Mouse (Mus musculus): Measurements from ENCODE around the gene Prkd1.
A peak's percentile ranks its signal among the peaks of the same experiment; 100 is the strongest.
"Not testable (repeated sequence)": the region's sequence is repeated elsewhere in the genome, so short reads cannot be mapped to it uniquely, and the experiment has no call there.

Gene Prkd1

GRCm38 (mm10) chr12:50648671-50649541, at the start of gene Prkd1:
Prkd1 (minus strand) TSS chr12:50649098.
- DNase-seq, result peak; percentile 62

GRCm38 (mm10) chr12:50697492-50697891, 48.6 kb upstream of the Prkd1 start:
- peak; percentile 54 for DNase-seq

GRCm38 (mm10) chr12:50648176-50648670, 675 bp downstream of the Prkd1 start:
- DNase-seq, result no peak

DNA sequence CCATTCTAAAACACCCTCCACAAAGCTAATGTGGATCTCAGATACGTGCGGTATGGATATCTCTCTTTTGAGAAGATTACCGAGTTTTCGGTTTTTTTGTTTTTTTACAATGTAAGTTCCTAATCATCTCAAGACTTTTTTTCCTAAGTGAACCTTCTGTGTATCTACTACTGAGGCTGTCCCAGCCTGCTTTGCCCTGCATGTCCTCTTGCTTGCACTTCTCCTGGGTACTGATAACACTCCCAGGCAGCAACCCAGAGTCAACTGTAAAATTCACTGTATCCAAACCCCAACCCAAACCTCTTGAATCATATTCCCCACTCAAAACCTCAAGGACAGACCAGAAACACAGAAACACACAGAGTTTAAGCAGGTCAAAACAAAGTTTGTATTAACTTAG, 2.0 kb downstream of the Prkd1 start:
- no peak for DNase-seq

GRCm38 (mm10) chr12:50642671-50643070, 6.2 kb downstream of the Prkd1 start:
- DNase-seq, result no peak

DNA sequence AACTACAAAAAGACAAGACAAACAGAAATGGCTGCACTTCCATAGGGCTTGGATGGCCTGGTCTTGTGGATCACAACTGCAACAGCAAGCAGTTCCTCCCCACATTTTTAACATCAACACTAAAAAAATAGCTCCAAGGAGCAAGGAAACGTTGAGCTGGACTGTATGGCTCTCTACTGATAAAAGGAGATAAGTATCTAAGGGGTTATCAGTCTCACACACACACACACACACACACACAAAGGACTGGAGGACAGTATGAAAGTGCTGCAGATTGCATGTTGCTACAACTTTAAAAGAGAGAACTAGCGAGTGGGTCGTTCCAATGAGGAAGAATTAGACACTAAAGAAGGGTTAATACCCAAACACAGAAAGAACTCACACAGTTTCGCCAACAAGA, 8.7 kb downstream of the Prkd1 start:
- no peak for DNase-seq

DNA sequence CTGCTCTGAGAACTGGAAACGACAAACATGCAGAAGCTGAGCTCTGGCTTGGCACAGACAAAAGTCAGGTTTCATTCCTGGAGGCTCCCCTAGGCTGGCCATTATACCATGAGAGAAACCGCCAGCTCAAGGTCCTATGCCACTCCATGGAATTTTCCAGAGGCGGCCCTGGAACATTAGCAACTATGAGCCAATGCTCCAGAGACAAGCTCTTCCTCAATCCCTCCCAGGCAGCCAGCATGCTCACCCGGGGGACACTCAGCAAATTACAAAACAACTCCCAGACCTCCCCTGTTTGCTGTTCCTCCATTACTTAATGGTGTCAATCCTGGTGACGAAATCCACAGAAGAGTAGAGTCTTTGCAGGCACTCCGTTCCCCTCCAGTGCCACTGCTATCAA, 14.5 kb downstream of the Prkd1 start:
- DNase-seq, result no peak

- DNase-seq, result not testable (repeated sequence)
Measured at GRCm38 (mm10) chr12:50626100-50626499, 22.8 kb downstream of the Prkd1 start.

DNA sequence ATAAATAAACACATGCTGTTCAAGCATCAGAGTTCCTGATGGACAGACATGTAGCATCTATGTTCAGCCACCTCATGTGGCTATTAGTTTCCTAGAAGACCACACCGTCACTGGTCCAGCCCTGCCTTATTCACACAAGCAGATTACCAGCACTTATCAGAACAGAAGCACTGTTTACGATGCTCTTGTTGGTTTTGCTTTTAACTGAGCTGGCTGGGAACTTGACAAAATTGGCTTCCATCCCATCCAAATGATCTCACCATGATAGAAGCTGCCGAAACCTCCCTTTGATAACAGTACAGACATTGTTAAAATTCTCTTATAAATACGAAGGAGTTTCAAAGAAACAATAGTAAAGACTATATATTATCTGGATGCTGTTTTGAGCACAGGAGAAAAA, 24.7 kb downstream of the Prkd1 start:
- no peak for DNase-seq

DNA sequence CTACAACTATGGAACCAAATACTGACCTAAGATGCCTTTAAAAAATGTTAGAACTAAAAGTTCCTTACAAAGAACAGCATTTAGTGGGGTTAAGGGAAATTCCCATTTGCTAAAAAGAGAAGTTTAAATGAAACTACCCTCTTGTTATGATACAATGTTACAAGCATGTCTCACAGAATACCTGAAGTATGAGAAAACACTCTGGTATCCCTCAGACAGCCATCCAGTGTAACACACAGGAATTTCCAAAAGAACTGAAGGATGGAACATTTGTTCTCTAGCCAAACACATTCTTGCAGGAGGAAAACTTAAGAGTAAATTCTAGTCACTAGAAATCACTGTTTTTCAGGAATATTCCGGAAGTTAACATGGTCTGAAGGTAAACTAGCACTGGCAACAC, 33.0 kb downstream of the Prkd1 start:
- no peak for DNase-seq

- no peak for DNase-seq
Measured at GRCm38 (mm10) chr12:50614341-50614740, 34.6 kb downstream of the Prkd1 start.

DNA sequence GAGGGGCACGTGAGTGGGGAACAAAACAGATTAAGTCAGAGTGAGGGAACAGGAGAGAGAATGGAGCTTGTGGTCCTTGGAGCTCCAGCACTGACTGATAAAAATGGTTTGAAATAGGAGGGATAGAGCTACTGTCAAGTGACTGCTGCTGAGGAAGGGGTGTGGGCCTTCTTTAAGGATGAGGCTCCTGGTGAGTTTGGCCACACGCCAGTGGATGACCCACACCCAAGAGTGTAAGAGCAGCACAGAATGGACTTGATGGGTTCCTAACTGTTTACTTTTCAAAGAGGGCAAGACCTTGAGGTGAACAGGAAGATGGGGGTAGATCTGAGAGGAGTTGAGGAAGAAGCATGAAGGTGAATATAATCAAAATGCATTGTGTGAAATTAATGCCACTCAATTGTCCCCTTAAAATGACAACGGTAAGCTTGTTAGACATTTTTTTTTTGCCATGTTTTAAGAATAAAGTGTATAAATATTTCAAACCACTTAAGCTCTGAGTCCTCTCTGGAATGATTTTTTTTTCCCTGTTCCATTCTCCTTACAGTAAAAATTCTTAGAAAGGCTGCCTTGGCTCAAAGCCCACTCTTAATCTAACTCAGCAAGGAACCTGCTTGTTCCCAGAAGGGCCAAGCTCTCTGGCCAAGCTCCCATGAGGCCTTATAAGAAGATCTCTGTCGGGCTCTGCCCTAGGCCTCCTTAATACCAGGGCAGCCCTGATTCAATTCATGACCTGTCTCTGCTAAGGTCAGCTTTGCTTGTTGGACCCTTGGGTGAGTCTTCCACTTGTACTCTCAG, 42.0 kb downstream of the Prkd1 start:
- no peak for DNase-seq

DNA sequence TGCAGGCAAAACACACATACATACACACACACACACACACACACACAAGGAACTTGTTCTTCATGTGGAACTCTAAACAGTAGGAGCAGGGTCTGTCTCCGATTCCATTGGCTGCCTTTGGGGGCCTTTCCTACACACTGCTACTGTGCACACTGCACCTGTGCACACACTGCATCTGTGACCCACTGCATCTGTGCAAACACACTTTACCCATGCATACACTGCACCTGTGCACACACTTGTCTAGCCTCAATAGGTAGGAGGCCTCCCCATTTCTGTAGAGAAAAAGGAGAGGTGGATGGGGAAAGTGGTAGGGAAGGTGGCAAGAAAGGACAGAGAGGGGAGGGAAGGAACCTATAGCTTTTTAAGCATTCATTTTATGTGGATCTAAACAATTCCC, 49.5 kb downstream of the Prkd1 start:
- no peak for DNase-seq

DNA sequence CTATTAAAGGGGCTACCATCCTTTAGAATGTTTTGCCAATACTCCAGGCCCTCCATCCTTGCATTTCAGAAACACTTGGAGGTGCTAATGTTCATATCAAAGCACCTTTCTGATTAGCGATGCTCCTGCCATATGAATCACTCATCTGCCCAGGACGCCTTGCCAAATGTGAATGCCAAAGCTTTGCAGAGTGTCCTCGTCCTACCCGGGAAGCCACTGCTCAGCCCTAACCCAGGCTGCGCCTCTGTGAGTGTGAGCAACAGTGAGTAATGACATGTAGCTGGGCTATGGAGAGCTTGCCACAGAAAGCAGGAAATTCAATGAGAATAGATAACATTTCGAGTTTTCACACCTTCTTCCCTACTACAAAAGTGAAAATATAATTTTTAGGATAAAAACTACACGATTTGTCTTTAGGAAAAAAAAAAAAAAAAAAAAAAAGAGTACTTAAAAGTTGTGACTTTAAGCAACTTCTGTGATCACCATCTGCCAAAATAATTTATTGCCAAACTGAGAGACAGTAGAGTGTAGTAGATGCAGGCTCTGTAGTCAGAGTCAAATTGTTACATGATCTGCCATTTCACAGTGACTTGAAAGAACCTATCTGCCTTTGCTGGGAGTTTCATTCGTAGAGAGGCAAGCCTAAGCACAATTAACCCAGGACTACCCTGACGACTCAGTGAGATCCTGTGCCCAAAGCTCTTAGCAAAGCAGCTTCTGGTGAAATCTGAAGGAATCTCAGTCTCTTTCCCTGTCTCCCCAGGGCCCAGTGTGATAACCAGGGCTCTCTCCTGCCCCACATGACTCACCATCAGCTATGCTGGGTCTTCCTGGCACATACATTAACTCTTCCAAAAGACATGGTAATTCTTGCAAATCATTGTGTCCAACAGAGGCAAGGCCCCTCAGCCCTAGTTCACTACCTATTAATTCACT, 50.6 kb downstream of the Prkd1 start:
- DNase-seq, result peak; percentile 41

DNA sequence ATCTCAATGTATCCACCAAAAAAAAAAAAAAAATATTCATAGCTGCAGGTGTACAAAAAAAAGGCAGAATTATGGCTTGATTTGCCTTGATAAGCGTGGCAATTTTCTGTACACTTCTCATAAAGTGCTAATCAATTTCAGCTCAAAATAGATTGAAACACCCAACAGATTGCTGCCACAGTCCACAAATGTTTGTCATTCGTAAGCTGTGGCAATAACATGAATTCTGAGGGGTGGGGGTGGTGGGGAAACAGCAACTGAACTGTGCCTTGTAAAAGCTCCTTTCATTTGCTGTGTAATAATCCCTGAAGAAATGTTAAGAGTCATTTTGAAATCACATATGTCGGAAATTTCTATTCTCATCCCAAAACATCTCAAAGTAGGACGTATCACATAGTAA, 51.4 kb downstream of the Prkd1 start:
- DNase-seq, result no peak

DNA sequence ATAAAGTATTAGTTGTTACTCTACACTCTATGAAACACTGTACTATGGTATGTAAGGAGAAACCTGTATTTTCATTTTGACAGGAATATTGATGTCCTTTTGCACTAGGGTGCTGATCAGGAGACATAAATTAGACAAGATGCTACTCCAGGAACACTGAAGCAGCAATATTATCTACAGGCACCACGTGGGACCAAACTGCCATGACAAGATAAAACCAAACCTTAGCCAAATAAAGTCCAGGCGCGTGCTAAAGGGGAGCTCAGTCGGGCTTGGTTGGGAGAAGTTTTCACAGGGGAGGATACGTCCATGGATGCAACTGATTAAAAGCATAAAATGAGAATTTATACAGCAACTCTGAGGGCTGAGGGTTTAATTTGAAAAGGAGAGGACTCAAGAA, 53.1 kb downstream of the Prkd1 start:
- DNase-seq, result no peak

DNA sequence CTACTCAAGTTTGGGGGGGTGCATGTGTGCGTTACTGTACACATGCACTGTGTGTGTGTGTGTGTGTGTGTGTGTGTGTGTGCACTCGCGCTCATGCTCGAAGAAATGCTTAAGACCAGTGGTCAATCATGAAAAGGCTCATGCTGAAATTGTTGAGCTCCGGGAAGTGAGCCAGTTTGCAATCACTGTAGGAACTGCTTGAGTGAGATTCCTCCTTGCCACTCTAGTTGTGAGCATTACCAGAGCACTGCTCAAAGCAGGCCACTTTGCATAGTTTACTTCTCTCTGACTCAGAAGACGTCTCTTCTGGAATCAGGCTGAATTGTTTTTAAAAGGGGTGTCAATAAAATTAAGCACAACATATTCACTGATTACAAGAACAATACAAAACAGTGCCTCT, 54.4 kb downstream of the Prkd1 start:
- DNase-seq, result no peak

DNA sequence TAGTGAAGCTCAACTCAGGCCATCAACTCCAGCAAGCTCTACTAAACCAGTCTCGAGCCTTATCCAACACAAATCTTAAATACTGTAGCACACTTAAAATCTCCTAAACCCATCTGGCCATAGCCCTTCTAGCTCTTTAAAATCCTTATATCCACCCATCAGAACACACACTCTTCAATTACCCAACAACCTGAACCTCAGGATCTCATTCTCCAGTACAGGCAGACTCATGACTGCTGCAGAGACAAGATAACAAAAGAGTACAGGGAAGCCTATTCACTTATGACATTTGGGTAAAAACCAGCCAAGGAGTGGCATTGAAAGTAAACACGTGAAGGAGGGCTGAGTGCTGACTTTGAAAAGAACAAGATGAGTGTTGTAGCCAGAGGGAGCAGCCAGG, 55.4 kb downstream of the Prkd1 start:
- no peak for DNase-seq

GRCm38 (mm10) chr12:50588137-50588761, 60.6 kb downstream of the Prkd1 start:
- DNase-seq, result no peak

- no peak for DNase-seq
Measured at GRCm38 (mm10) chr12:50565198-50565597, 83.7 kb downstream of the Prkd1 start.

GRCm38 (mm10) chr12:50560536-50560935, 88.4 kb downstream of the Prkd1 start:
- no peak for DNase-seq

DNA sequence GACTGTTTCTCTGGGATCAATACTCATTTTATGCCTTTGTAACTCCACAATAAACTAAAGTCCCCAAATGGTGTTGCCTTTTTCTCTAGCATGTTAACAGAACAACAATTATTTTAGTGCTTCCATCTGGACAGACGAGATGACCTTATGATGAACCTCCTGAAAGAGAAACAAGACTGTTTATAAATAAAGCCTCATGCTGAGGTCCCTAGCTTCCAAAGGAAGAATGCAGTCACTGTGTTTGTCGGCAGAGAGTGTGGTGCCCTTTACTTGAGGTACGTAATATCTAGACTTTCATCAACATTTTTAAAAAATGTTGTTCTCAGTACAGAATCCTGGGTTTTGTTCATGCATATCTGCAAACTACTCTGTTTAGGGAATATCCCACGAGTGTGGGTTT, 90.7 kb downstream of the Prkd1 start:
- DNase-seq, result no peak

All from right cerebral cortex, adult 18-20 months (tissue).